Mouse (Mus musculus): ENCODE measurements at regions not wholly inside any gene's neighbourhood (a gene's known extent, or its start where the extent isn't known, plus 50 kb on each side); places are given as distances from the start of the nearest gene placed in this dataset.

DNA sequence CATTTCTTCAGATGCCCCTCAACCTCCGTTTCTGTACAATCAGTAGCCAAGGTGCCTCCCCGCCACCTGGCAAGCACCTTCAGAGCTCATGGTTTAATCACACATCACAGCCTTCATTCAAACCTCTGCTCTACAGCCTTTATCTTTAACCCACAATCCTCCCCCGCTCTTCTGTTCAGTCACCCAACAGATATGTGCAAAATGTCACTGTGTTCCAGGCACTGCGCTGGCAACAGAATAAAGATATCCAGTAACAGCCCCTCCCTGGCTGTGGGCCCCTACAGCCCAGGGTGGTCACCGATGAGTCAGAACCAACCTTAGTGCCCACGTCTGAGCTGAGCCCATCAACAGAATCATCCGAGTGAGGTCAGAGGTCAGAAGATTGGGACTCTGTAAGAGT, 54.3 kb upstream of the Ddr1 start:
- Histone ChIP-seq H3K36me3 (ENCODE audit: control insufficient read depth, insufficient read depth, low read length) (no peaks in the 10 kb centered on the region), H3K27me3 (ENCODE audit: control insufficient read depth, insufficient read depth, low read length) (no peaks in the 10 kb centered on the region), H3K9ac (ENCODE audit: low read depth, low read length) (no peak overlapping the region), H3K79me2 (replicated peaks; ENCODE audit: control insufficient read depth, insufficient read depth, low read length) (no peaks in the 10 kb centered on the region), H3K27ac (no peak overlapping the region), H3K4me3 (no peak overlapping the region), H3K4me1 (ENCODE audit: control insufficient read depth, insufficient read depth, low read length) (no peaks in the 10 kb centered on the region)
- no peak for DNase-seq
- intact Hi-C loops (cut with DNase I), result no loop called here
- TF ChIP-seq CTCF (IDR thresholded peaks at IDR 0.05) (no peak), EP300 (IDR thresholded peaks at IDR 0.05; ENCODE audit: insufficient read depth, low read depth, low read length) (no peak), POLR2A (IDR thresholded peaks at IDR 0.05; ENCODE audit: insufficient read depth, low read depth, low read length) (no peak)
- WGBS, result 51% methylated on average over 7 of the region's 7 CpGs

DNA sequence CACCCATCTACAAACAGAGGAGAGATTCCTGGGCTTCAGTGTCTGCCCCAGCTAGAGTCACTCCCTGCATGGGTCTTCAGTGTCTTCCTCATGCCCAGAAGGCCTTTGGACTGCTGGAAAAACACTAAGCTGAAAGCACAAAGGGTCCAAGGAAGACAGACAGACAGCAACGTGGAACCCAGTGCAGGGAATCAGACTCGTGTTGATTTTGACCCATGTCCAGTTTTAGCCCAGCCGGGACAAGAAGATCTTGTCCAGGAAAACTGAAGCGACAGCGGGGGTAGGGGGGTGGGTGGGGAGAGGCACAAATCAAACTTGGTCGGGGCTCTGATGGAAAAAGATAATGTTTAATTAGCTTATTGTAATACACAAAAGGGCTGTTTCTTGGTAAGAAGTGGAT, 55.3 kb upstream of the Ddr1 start:
- Histone ChIP-seq H3K4me1 (ENCODE audit: control insufficient read depth, insufficient read depth, low read length) (no peaks in the 10 kb centered on the region), H3K36me3 (ENCODE audit: control insufficient read depth, insufficient read depth, low read length) (no peaks in the 10 kb centered on the region), H3K9ac (ENCODE audit: low read depth, low read length) (no peak overlapping the region), H3K27me3 (ENCODE audit: control insufficient read depth, insufficient read depth, low read length) (no peaks in the 10 kb centered on the region), H3K4me3 (no peak overlapping the region), H3K79me2 (replicated peaks; ENCODE audit: control insufficient read depth, insufficient read depth, low read length) (no peaks in the 10 kb centered on the region), H3K27ac (no peak overlapping the region)
- TF ChIP-seq EP300 (IDR thresholded peaks at IDR 0.05; ENCODE audit: insufficient read depth, low read depth, low read length) (no peak), POLR2A (IDR thresholded peaks at IDR 0.05; ENCODE audit: insufficient read depth, low read depth, low read length) (no peak), CTCF (IDR thresholded peaks at IDR 0.05) (no peak)
- WGBS, result 42% methylated on average over 6 of the region's 6 CpGs
- no peak for DNase-seq
- intact Hi-C loops (cut with DNase I), result no loop called here

DNA sequence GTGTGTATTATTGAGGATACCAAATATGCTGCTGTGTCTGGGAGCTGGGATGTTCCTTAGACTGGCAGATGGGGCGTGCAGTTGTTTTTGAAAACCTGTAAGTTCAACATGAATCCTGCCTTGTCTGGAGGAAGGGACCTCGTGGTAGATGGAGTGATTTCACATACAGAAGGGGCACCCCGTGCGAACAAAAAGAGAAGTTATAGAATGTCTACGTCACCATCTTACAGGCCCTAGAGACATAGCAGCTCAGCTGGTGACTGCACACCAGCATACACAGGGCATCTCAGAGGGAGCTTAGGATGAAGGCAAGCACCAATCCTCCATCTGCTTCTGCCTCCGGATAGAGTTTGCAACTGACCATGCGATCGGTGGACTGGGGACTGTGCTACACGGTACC, 58.2 kb upstream of the Ddr1 start:
- Histone ChIP-seq H3K4me3 (no peak overlapping the region), H3K4me1 (ENCODE audit: control insufficient read depth, insufficient read depth, low read length) (no peaks in the 10 kb centered on the region), H3K79me2 (replicated peaks; ENCODE audit: control insufficient read depth, insufficient read depth, low read length) (no peaks in the 10 kb centered on the region), H3K27me3 (ENCODE audit: control insufficient read depth, insufficient read depth, low read length) (no peaks in the 10 kb centered on the region), H3K9ac (ENCODE audit: low read depth, low read length) (no peak overlapping the region), H3K36me3 (ENCODE audit: control insufficient read depth, insufficient read depth, low read length) (no peaks in the 10 kb centered on the region), H3K27ac (no peak overlapping the region)
- 87% methylated on average over 9 of the region's 9 CpGs for WGBS
- intact Hi-C loops (cut with DNase I), result no loop called here
- no peak for TF ChIP-seq POLR2A (IDR thresholded peaks at IDR 0.05; ENCODE audit: insufficient read depth, low read depth, low read length)
- no peak for TF ChIP-seq CTCF (IDR thresholded peaks at IDR 0.05)
- TF ChIP-seq EP300 (IDR thresholded peaks at IDR 0.05; ENCODE audit: insufficient read depth, low read depth, low read length), result no peak
- no peak for DNase-seq

DNA sequence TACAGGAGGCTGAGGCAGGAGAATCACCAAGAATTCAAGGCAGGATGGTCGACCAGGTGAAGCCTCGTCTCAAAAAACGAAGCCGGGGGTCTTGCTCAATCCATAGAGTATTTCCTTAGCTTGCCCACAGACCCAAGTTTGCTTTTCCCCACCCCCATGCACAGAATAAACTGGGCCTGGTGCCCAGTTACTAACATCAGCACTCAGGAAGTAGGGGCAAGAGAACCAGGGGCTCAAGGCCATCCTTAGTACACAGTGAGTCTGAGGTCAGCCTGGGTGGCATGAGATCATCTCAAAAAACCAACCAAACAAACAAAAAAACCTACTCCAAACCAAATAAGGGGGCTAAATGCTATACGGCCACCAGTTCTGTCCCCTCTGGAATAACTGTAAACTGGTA, 58.4 kb upstream of the Ier3 start:
- WGBS, result 84% methylated on average over 5 of the region's 5 CpGs
- Histone ChIP-seq H3K79me2 (replicated peaks; ENCODE audit: control insufficient read depth, insufficient read depth, low read length) (no peaks in the 10 kb centered on the region), H3K9ac (ENCODE audit: low read depth, low read length) (no peak overlapping the region), H3K4me3 (no peak overlapping the region), H3K27ac (no peak overlapping the region), H3K36me3 (ENCODE audit: control insufficient read depth, insufficient read depth, low read length) (no peaks in the 10 kb centered on the region), H3K27me3 (ENCODE audit: control insufficient read depth, insufficient read depth, low read length) (no peaks in the 10 kb centered on the region), H3K4me1 (ENCODE audit: control insufficient read depth, insufficient read depth, low read length) (no peaks in the 10 kb centered on the region)
- intact Hi-C loops (cut with DNase I), result no loop called here
- no peak for DNase-seq
- no peak for TF ChIP-seq POLR2A (IDR thresholded peaks at IDR 0.05; ENCODE audit: insufficient read depth, low read depth, low read length)
- no peak for TF ChIP-seq EP300 (IDR thresholded peaks at IDR 0.05; ENCODE audit: insufficient read depth, low read depth, low read length)
- TF ChIP-seq CTCF (IDR thresholded peaks at IDR 0.05), result no peak

DNA sequence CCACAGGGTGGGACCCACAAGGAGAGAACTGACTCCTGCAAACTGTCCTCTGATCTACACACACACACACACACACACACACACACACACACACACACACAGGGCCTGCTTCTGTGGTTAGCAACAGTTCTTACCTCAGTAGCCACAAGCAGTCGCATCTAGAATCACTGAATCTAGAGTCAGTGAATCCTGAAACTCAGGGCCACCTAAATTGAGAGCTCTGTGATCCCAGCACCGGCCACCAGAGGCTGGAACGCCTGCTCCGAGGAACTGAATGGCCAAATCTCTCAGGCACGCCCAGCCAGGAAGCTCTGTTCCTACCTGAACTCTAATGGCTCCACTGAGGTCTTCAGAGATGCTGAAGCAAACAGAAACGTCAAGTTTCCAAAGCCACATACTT, 57.6 kb upstream of the Ier3 start:
- no peaks in the 10 kb centered on the region for H3K4me1 ChIP-seq (ENCODE audit: control insufficient read depth, insufficient read depth, low read length)
- no peak for DNase-seq
- H3K36me3 ChIP-seq (ENCODE audit: control insufficient read depth, insufficient read depth, low read length), result no peaks in the 10 kb centered on the region
- no peak for TF ChIP-seq POLR2A (IDR thresholded peaks at IDR 0.05; ENCODE audit: insufficient read depth, low read depth, low read length)
- peak; percentile 57 for TF ChIP-seq CTCF (IDR thresholded peaks at IDR 0.05)
- no peak for TF ChIP-seq EP300 (IDR thresholded peaks at IDR 0.05; ENCODE audit: insufficient read depth, low read depth, low read length)
- 41% methylated on average over 6 of the region's 6 CpGs for WGBS
- H3K27me3 ChIP-seq (ENCODE audit: control insufficient read depth, insufficient read depth, low read length), result no peaks in the 10 kb centered on the region
- H3K4me3 ChIP-seq, result no peak overlapping the region
- no peak overlapping the region for H3K27ac ChIP-seq
- no peak overlapping the region for H3K9ac ChIP-seq (ENCODE audit: low read depth, low read length)
- no peaks in the 10 kb centered on the region for H3K79me2 ChIP-seq (replicated peaks; ENCODE audit: control insufficient read depth, insufficient read depth, low read length)
- intact Hi-C loops (cut with DNase I), result no loop called here

DNA sequence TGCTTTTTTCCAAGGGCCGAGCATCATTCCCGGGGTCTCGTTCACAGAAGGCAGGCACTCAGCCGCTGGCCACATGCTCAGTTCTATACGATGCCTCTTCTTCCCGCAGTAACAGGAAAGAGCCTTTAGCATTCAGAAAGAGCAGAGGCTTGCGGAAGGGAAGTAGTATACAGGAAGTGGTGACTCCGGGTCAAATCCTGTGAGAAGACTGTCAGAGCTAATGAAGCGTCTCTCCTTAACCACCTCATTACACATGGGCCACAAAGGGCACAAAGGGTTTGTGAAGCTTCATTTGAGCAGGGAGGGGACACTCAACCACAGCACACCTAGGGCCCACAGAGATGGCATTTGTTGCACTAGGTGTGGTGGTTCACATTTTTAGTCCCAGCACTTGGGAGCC, 55.1 kb upstream of the Ier3 start:
- WGBS, result 58% methylated on average over 9 of the region's 9 CpGs
- intact Hi-C loops (cut with DNase I), result no loop called here

More for the DNA sequence above, 55.1 kb upstream of the Ier3 start:
- Histone ChIP-seq H3K9ac (ENCODE audit: low read depth, low read length) (no peak overlapping the region), H3K36me3 (ENCODE audit: control insufficient read depth, insufficient read depth, low read length) (no peaks in the 10 kb centered on the region), H3K27me3 (ENCODE audit: control insufficient read depth, insufficient read depth, low read length) (no peaks in the 10 kb centered on the region), H3K4me3 (no peak overlapping the region), H3K4me1 (ENCODE audit: control insufficient read depth, insufficient read depth, low read length) (no peaks in the 10 kb centered on the region), H3K79me2 (replicated peaks; ENCODE audit: control insufficient read depth, insufficient read depth, low read length) (no peaks in the 10 kb centered on the region), H3K27ac (no peak overlapping the region)
- TF ChIP-seq CTCF (IDR thresholded peaks at IDR 0.05), result no peak
- TF ChIP-seq POLR2A (IDR thresholded peaks at IDR 0.05; ENCODE audit: insufficient read depth, low read depth, low read length), result no peak
- TF ChIP-seq EP300 (IDR thresholded peaks at IDR 0.05; ENCODE audit: insufficient read depth, low read depth, low read length), result no peak
- DNase-seq, result no peak

Measured in heart, adult 2 months (tissue).